Mouse (Mus musculus) Muller cell, postnatal 12 days (primary cell): ENCODE data around the gene Myo1b.

Experiments
- DNase-seq: peaks from one replicate; pipeline ENCODE4 v3.0.0-alpha.2; 2015; ENCODE audit errors: inconsistent ontology term

The Myo1b gene

GRCm38 (mm10) chr1:51852314-51852713, 63.6 kb downstream of the Myo1b start:
- no peak for DNase-seq

- DNase-seq = no peak
Observed at GRCm38 (mm10) chr1:51849570-51850211, 66.2 kb downstream of the Myo1b start.

- DNase-seq = no peak
Observed at GRCm38 (mm10) chr1:51845264-51846036, 70.4 kb downstream of the Myo1b start.

- no peak for DNase-seq
Observed at GRCm38 (mm10) chr1:51837845-51838623, 77.8 kb downstream of the Myo1b start.

- no peak for DNase-seq
Observed at GRCm38 (mm10) chr1:51837311-51837710, 78.6 kb downstream of the Myo1b start.

GRCm38 (mm10) chr1:51835795-51836194, 80.1 kb downstream of the Myo1b start:
- no peak for DNase-seq

GRCm38 (mm10) chr1:51834072-51834471, 81.8 kb downstream of the Myo1b start:
- no peak for DNase-seq

- no peak for DNase-seq
Observed at GRCm38 (mm10) chr1:51829353-51829752, 86.5 kb downstream of the Myo1b start.

GRCm38 (mm10) chr1:51822531-51822930, 93.3 kb downstream of the Myo1b start:
- DNase-seq = no peak

GRCm38 (mm10) chr1:51821701-51822495, 94.0 kb downstream of the Myo1b start:
- peak; percentile 50 for DNase-seq

- DNase-seq = no peak
Observed at GRCm38 (mm10) chr1:51820520-51820919, 95.4 kb downstream of the Myo1b start.

GRCm38 (mm10) chr1:51820013-51820441, 95.8 kb downstream of the Myo1b start:
- peak; percentile 54 for DNase-seq

GRCm38 (mm10) chr1:51815636-51816035, 100.2 kb downstream of the Myo1b start:
- no peak for DNase-seq

- no peak for DNase-seq
Observed at GRCm38 (mm10) chr1:51814854-51815630, 100.8 kb downstream of the Myo1b start.

- DNase-seq = no peak
Observed at GRCm38 (mm10) chr1:51808847-51809246, 107.0 kb downstream of the Myo1b start.

- DNase-seq = no peak
Observed at GRCm38 (mm10) chr1:51808228-51808627, 107.6 kb downstream of the Myo1b start.

GRCm38 (mm10) chr1:51805040-51805610, 110.7 kb downstream of the Myo1b start:
- no peak for DNase-seq

- peak; percentile 18 for DNase-seq
Observed at GRCm38 (mm10) chr1:51804296-51805039, 111.4 kb downstream of the Myo1b start.

- DNase-seq = no peak
Observed at GRCm38 (mm10) chr1:51798011-51798471, 117.8 kb downstream of the Myo1b start.
